Mouse (Mus musculus): ENCODE data around the gene 4430402I18Rik. TPM values are rescaled to one million over a fixed set of nuclear protein-coding genes. Genes with fewer than 3 reads are reported as not detected.
A peak's percentile ranks its signal among the peaks of the same experiment; 100 is the strongest.
"Not testable (repeated sequence)": the region's sequence is repeated elsewhere in the genome, so short reads cannot be mapped to it uniquely, and the experiment has no call there.

4430402I18Rik gene
- 0.33 and 0.44 TPM in 2 replicates for polyA plus RNA-seq (2016; fragmentation: Nextera tagmentation; extraction: Ambion mirVana)

DNA sequence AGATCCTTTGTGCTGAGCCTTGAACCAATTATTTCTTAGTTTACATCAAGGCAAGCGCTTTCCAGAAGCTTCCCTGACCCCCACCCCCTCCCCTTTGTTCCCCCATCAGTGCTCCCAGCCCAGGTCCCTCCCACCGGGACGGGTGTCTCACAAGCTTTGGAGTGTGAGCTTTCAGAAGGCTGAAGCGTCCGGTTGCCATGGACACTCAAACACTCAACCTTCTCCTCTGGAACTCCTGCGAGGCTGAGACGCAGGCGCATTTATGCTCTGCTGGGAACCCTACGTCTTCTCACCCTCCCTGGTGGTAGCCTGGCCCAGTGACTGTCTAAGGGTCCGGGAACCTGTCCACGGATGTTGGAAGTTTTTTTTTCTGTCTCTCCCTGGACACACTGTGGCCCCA is at the start of gene 4430402I18Rik:
4430402I18Rik (minus strand) TSS at position 149 of the 400 bp plus-strand sequence.
- H3K9ac ChIP-seq (replicated peaks), result no peak within 1 kb of the TSS
- WGBS, result 7% methylated on average over 11 of the region's 11 CpGs
- no peaks in the 10 kb centered on the region for H3K9me3 ChIP-seq
- H3K27ac ChIP-seq, result no peak within 1 kb of the TSS
- H3K4me1 ChIP-seq (replicated peaks), result peaks cover 7% of the 10 kb centered on the region
- peak within 1 kb of the TSS; percentile 31 for H3K4me2 ChIP-seq
- H3K36me3 ChIP-seq, result no peaks in the 10 kb centered on the region
- H3K27me3 ChIP-seq, result peaks cover 4% of the 10 kb centered on the region
- H3K4me3 ChIP-seq (replicated peaks), result no peak within 1 kb of the TSS
- no peak for ATAC-seq (ENCODE audit: insufficient number of reproducible peaks, insufficient read depth, low FRiP score, low TSS enrichment, low read depth)

DNA sequence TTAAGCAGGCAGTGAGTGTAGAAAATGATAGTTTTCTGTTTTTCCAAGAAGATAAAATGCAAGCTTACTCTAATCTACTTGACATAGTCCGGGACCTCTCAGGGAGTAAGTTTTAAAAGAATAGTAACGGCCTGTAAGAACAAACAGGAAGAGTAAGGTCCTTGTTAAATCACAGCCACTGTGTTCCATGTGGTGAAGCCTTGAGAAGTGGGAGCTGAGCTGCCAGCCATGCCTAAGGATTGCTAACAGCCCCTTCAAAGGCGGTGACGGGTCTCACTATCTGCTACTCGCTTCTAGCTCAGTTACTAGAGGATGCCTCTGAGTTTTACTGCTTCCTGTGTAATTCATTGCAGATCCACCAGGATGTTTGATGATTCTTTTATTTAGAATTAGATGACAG is 49.2 kb upstream of the 4430402I18Rik start:
- ATAC-seq (ENCODE audit: insufficient number of reproducible peaks, insufficient read depth, low FRiP score, low TSS enrichment, low read depth), result no peak
- H3K4me3 ChIP-seq (replicated peaks), result no peak overlapping the region
- H3K9ac ChIP-seq (replicated peaks), result no peak overlapping the region
- no peak overlapping the region for H3K4me2 ChIP-seq
- no peaks in the 10 kb centered on the region for H3K27me3 ChIP-seq
- H3K9me3 ChIP-seq, result no peaks in the 10 kb centered on the region
- 0 out of 2 replicates have a peak overlapping the region, but pooled peaks have one; percentile 45 for H3K27ac ChIP-seq
- 29% methylated on average over 5 of the region's 5 CpGs for WGBS
- H3K4me1 ChIP-seq (replicated peaks), result peaks cover 16% of the 10 kb centered on the region; the same call in 1 of the 2 replicates
- H3K36me3 ChIP-seq, result peaks cover 70% of the 10 kb centered on the region

DNA sequence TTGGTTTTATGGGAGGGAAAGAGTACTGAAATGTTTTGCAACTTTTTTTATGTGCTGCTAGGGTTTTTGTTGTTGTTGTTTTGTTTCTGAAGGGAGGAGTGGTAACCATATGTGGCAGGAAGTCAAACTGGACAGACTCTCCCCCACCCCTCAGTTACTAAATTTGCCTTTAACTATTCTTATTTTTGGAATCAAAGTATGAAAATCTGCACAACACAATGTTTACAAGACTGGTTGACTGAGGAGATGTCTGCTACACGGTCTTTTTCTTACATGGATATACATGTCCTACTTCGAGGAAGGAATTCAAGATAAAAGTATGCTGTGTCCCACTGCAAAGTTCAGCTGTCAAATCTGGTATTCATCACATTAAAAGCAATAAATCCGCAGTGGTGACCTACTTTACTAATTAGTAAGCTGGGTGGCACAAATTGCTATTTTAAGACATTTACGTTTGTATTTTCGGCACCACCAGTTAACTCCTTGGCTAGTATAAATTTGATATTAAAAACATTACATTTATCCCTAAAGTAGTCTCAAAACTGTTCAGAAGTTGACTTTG is 48.7 kb upstream of the 4430402I18Rik start:
- no peaks in the 10 kb centered on the region for H3K9me3 ChIP-seq
- 33% methylated on average over 5 of the region's 5 CpGs for WGBS
- no peak for ATAC-seq (ENCODE audit: insufficient number of reproducible peaks, insufficient read depth, low FRiP score, low TSS enrichment, low read depth)
- no peaks in the 10 kb centered on the region for H3K27me3 ChIP-seq
- H3K4me3 ChIP-seq (replicated peaks), result no peak overlapping the region
- H3K4me1 ChIP-seq (replicated peaks), result peaks cover 16% of the 10 kb centered on the region; the same call in 1 of the 2 replicates
- H3K9ac ChIP-seq (replicated peaks), result no peak overlapping the region
- peaks cover 70% of the 10 kb centered on the region for H3K36me3 ChIP-seq
- H3K27ac ChIP-seq, result no peak overlapping the region; the same call in 1 of the 2 replicates
- H3K4me2 ChIP-seq, result no peak overlapping the region

DNA sequence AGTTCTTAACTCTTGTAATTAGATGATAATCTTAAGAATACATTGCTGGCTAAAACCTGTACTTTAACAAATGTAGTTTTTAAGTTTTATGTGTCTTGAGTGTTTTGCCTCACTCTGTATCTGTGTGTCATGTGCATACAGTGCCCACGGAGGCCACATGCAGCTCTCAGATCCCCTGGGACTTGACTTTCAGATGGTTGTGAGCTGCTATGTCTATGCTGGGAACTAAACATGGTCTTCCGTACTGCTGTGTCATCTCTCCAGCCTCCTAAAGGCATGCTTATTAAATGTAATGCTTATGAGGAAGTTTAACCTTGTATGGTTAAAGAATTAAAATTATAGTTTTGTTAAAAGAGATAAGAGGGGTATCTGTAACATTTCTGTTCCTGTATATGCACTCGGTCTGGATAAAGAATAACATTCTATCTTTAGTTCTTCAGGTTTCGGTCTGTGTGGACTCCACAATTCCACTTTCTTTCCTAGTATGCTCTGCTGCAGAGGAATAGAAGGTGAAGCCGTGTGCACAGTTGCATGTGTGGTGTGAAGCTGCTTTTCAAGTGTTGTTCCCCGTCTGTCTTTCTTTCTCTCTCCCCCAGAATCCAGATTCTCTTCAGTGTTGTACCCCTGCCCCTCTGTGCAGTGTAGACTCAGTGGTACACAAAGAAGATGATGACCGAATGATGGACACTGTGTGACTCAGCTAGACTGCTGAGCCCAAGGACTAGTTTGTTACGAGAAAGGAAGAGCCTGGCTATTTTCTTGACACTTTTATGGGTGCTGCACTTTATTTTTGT is 48.0 kb upstream of the 4430402I18Rik start:
- WGBS, result 61% methylated on average over 8 of the region's 8 CpGs
- Histone ChIP-seq H3K4me2 (no peak overlapping the region), H3K36me3 (peaks cover 70% of the 10 kb centered on the region)

DNA sequence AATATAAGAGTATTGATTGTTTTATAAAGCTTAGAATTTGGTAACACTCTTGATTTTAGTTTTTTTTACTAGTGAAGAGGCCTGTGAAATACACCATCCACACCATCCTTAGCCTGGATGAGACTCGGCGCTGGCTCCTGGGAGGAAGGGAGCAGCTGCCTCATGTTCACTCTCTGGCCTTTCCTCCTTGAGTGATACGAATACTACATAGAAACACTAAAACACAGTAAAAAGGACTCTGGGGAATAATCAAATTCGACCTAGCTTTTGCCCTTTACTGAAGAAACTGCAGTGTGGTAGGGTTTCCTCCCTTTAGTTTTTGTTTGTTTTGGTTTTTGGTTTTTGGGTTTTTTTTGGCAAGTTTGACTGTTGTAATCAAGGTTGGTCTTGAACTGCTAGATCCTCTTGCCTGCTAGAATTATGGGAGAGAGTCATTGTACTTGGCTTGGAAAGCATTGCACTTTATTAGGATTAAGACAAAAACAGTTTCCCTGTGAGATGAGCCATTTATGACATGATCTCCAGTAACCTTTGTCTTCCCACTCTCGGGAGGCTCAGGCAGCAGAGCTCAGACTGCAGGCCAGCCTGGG is 47.0 kb upstream of the 4430402I18Rik start:
- Histone ChIP-seq H3K9me3 (no peaks in the 10 kb centered on the region), H3K4me1 (replicated peaks) (peaks cover 16% of the 10 kb centered on the region; the same call in 1 of the 2 replicates), H3K27me3 (no peaks in the 10 kb centered on the region), H3K9ac (replicated peaks) (no peak overlapping the region), H3K36me3 (peaks cover 63% of the 10 kb centered on the region), H3K4me3 (replicated peaks) (no peak overlapping the region), H3K4me2 (no peak overlapping the region), H3K27ac (no peak overlapping the region)
- WGBS, result 61% methylated on average over 5 of the region's 5 CpGs
- no peak for ATAC-seq (ENCODE audit: insufficient number of reproducible peaks, insufficient read depth, low FRiP score, low TSS enrichment, low read depth)

More for the DNA sequence above, 48.0 kb upstream of the 4430402I18Rik start:
- no peaks in the 10 kb centered on the region for H3K27me3 ChIP-seq
- no peak overlapping the region for H3K4me3 ChIP-seq (replicated peaks)
- peaks cover 16% of the 10 kb centered on the region; the same call in 1 of the 2 replicates for H3K4me1 ChIP-seq (replicated peaks)
- no peak for ATAC-seq (ENCODE audit: insufficient number of reproducible peaks, insufficient read depth, low FRiP score, low TSS enrichment, low read depth)
- no peak overlapping the region for H3K9ac ChIP-seq (replicated peaks)
- H3K9me3 ChIP-seq, result no peaks in the 10 kb centered on the region
- no peak overlapping the region; the same call in 1 of the 2 replicates for H3K27ac ChIP-seq

DNA sequence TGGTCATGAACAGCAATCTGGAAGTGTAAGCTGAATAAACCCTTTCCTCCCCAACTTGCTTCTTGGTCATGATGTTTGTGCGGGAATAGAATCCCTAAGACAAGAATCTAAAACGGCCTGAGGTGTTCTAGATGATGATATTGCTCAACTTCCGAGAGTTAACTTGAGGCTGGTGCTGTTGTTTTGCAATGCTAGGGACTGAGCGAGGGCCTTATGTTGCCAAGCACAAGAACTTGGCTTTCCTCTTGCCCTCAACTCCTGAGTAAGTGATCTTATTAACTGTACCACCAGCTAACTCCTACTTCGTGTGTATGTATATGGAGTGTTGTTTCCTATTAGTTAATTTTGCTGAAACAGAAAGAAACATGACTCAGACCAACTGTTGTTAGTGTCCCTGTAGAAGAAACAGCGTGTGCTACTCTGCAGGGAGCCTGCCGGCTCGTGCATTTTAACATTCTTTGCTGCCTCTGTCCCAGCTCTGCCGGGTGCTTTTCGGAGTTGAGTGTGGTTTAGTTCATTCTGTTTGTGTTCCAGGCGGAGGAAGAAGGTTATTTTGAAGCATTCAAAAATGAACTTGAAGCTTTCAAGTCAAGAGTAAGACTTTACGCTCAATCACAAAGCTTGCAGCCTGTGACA is 43.9 kb upstream of the 4430402I18Rik start:
- peaks cover 76% of the 10 kb centered on the region for H3K36me3 ChIP-seq
- no peak overlapping the region for H3K4me2 ChIP-seq
- no peak overlapping the region for H3K27ac ChIP-seq
- peaks cover 10% of the 10 kb centered on the region; the same call in 1 of the 2 replicates for H3K4me1 ChIP-seq (replicated peaks)
- no peak overlapping the region for H3K9ac ChIP-seq (replicated peaks)
- no peaks in the 10 kb centered on the region for H3K9me3 ChIP-seq
- H3K4me3 ChIP-seq (replicated peaks), result no peak overlapping the region
- 81% methylated on average over 12 of the region's 12 CpGs for WGBS
- no peaks in the 10 kb centered on the region for H3K27me3 ChIP-seq
- ATAC-seq (ENCODE audit: insufficient number of reproducible peaks, insufficient read depth, low FRiP score, low TSS enrichment, low read depth), result no peak

DNA sequence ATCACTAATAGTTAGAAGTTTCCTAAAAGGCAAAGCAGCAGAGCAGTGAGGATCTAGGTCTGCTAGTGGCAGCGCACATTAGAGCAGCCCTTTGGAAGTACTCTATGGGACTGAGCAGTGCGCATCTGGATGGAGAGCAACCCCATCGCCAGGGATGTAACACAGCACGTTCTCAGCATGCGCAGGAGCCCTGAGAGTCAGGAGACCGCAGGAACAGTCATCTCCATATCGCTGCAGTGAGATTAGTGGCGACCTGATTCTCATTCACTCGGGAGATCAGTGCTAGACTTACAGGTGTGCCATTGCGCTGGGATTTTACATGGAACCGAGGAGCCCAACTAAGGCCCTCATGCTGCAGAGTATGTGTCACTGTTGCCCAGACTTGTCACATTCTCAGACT is 41.4 kb upstream of the 4430402I18Rik start:
- no peak for ATAC-seq (ENCODE audit: insufficient number of reproducible peaks, insufficient read depth, low FRiP score, low TSS enrichment, low read depth)
- H3K27me3 ChIP-seq, result no peaks in the 10 kb centered on the region
- no peaks in the 10 kb centered on the region for H3K9me3 ChIP-seq
- H3K36me3 ChIP-seq, result peaks cover 68% of the 10 kb centered on the region
- H3K4me3 ChIP-seq (replicated peaks), result no peak overlapping the region
- no peaks in the 10 kb centered on the region for H3K4me1 ChIP-seq (replicated peaks)
- H3K27ac ChIP-seq, result no peak overlapping the region
- no peak overlapping the region for H3K4me2 ChIP-seq
- no peak overlapping the region for H3K9ac ChIP-seq (replicated peaks)
- WGBS, result 94% methylated on average over 11 of the region's 11 CpGs

DNA sequence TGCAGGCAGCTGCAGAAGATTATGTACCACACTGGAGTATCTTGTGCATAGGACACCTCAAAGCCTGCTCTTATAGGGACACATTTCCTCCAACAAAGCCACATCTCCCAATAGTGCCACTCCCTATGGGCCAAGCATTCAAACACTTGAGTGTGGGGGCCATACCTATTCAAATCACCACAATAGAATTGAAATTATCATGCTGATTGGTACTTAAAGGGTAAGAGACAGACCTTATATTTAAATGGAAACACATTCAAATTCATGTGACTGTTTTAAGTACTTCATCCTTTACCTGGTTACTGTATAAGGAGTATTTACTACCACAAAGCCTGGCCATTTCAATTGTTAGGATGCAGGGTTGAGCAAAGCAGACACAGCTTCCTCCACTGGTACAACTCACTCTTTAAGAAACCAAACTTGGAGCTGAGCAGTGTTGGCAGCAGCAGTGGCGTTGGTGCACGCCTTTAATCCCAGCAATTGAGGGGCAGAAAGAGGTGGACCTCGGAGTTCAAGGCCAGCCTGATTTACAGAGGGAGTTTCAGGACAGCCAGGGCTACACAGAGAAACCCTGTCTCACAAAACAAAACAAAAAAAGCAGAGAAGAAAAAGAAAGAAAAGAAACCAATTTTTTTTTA is 40.6 kb upstream of the 4430402I18Rik start:
- Histone ChIP-seq H3K27ac (no peak overlapping the region), H3K36me3 (peaks cover 62% of the 10 kb centered on the region), H3K4me3 (replicated peaks) (no peak overlapping the region), H3K27me3 (no peaks in the 10 kb centered on the region), H3K4me2 (no peak overlapping the region), H3K9ac (replicated peaks) (no peak overlapping the region), H3K4me1 (replicated peaks) (no peaks in the 10 kb centered on the region), H3K9me3 (no peaks in the 10 kb centered on the region)
- ATAC-seq (ENCODE audit: insufficient number of reproducible peaks, insufficient read depth, low FRiP score, low TSS enrichment, low read depth), result no peak
- 86% methylated on average over 3 of the region's 3 CpGs for WGBS

DNA sequence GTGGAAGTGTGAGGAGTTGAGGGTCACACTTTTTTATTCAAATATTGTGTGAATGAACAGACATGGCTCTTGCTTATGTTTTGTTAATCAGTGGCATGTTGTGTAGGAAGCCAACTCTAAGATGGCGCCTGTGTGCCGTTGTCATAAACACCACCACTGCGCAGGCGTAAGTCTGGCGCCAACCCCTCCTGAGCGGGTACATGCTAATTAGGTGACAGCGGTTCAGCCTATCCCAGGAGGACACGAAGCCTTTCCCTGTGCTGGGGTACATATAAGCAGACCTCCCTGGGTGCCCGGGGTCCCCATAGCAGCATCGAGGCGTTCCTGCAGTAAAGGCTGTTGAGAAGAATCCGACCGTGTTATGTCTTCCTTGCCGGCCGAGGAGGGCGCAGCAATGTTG is 32.7 kb upstream of the 4430402I18Rik start:
- ATAC-seq (ENCODE audit: insufficient number of reproducible peaks, insufficient read depth, low FRiP score, low TSS enrichment, low read depth); H3K9me3 ChIP-seq; H3K9ac ChIP-seq (replicated peaks); H3K4me2 ChIP-seq; H3K27me3 ChIP-seq; H3K4me3 ChIP-seq (replicated peaks); H3K27ac ChIP-seq; H3K4me1 ChIP-seq (replicated peaks): not testable (repeated sequence)
- 95% methylated on average over 16 of the region's 16 CpGs for WGBS
- peaks cover 62% of the 10 kb centered on the region for H3K36me3 ChIP-seq

DNA sequence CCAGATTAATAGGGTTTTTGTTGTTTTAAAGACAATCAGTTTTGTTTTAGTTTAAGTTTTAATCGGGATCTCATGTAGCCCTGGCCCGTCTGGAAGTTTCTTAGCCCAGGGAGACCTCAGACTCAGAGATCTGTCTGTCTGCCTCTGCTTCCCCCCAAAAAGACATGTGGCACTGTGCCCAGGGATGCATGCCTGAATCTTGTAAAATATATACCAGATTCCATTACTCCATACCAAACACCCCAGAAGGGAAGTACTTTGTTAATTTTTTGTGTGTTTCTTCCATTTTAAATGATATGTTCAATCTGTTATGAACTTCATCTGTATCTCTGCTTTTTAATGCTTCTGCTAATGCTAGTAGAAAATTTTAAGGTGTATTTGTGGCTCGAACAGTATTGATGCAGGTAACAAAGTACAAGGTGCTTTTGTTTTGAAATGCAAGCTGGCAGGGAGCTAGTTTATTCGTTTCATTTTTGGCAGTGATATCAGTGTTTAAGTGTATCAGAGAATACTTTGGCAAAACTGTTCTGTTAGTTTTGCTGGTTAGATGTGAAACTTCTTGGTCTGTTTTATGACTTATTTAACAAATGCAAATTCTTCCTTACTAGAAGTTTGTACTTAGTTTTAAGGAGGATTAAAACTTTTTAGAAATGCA is 30.5 kb upstream of the 4430402I18Rik start:
- Histone ChIP-seq H3K9me3 (no peaks in the 10 kb centered on the region), H3K4me2 (no peak overlapping the region), H3K4me1 (replicated peaks) (no peaks in the 10 kb centered on the region), H3K9ac (replicated peaks) (no peak overlapping the region), H3K4me3 (replicated peaks) (no peak overlapping the region), H3K36me3 (peaks cover 77% of the 10 kb centered on the region), H3K27ac (no peak overlapping the region), H3K27me3 (no peaks in the 10 kb centered on the region)
- WGBS, result 91% methylated on average over 4 of the region's 4 CpGs
- no peak for ATAC-seq (ENCODE audit: insufficient number of reproducible peaks, insufficient read depth, low FRiP score, low TSS enrichment, low read depth)
